Mouse (Mus musculus): ENCODE measurements around the gene Zbtb8b.

- TF ChIP-seq CTCF (IDR thresholded peaks at IDR 0.05; ENCODE audit: borderline replicate concordance, insufficient read depth, low read length): no peak
- no peak for TF ChIP-seq POLR2A (IDR thresholded peaks at IDR 0.05; ENCODE audit: low read depth, low read length)
Measured at GRCm38 (mm10) chr4:129447778-129448563, 7.3 kb upstream of the Zbtb8b start.

Data from embryonic fibroblast, embryonic 13.5 days (primary cell).